Mouse (Mus musculus) C2C12 (cell line): Measurements from ENCODE around the gene Cd151. TPM values are rescaled to one million over a fixed set of nuclear protein-coding genes. Genes with fewer than 3 reads are reported as not detected.

Experiments
- H3K27me3 ChIP-seq: one replicate; pipeline ENCODE4 v1.6.1; 2011; ENCODE audit not compliant: control insufficient read depth, insufficient read depth, insufficient read length
- H3K36me3 ChIP-seq: one replicate; pipeline ENCODE4 v1.6.1; 2011; ENCODE audit not compliant: control insufficient read depth, insufficient read depth
- H3K4me3 ChIP-seq: one replicate; pipeline ENCODE4 v1.5.1; 2011; ENCODE audit warnings: mild to moderate bottlenecking, control low read depth; ENCODE audit not compliant: poor library complexity, insufficient read depth, severe bottlenecking
- H3K79me2 ChIP-seq: one replicate; pipeline ENCODE4 v1.6.1; 2011; ENCODE audit not compliant: control insufficient read depth, insufficient read depth
- H3K79me3 ChIP-seq: one replicate; pipeline ENCODE4 v1.6.1; 2011; ENCODE audit warnings: low read depth, control low read depth
- H3ac ChIP-seq: one replicate; pipeline ENCODE3; 2011; ENCODE audit warnings: low read depth; ENCODE audit not compliant: control insufficient read depth, insufficient read length
- CEBPB ChIP-seq: IDR thresholded peaks from one replicate; pipeline ENCODE4 v1.6.1; 2011; ENCODE audit warnings: low read depth, mild to moderate bottlenecking, control low read depth, moderate library complexity
- CTCF ChIP-seq: IDR thresholded peaks from one replicate; pipeline ENCODE4 v1.5.1; 2011; ENCODE audit not compliant: control insufficient read depth, insufficient read depth, insufficient read length
- FOSL1 ChIP-seq: IDR thresholded peaks from one replicate; pipeline ENCODE4 v1.8.0; 2011; ENCODE audit warnings: mild to moderate bottlenecking, low read length; ENCODE audit not compliant: poor library complexity, insufficient read depth, severe bottlenecking
- MAX ChIP-seq: IDR thresholded peaks from one replicate; pipeline ENCODE4 v1.6.1; 2011; ENCODE audit warnings: mild to moderate bottlenecking, control low read depth
- MYOD1 ChIP-seq: IDR thresholded peaks from one replicate; pipeline ENCODE4 v1.6.1; 2011; ENCODE audit warnings: low read depth; ENCODE audit not compliant: control insufficient read depth, insufficient read length
- MYOG ChIP-seq: IDR thresholded peaks from one replicate; pipeline ENCODE4 v1.6.1; 2011; ENCODE audit not compliant: control insufficient read depth, insufficient read length; ENCODE audit errors: extremely low read depth
- USF1 ChIP-seq: IDR thresholded peaks from one replicate; pipeline ENCODE4 v1.6.1; 2011; ENCODE audit warnings: low read depth, mild to moderate bottlenecking, control low read depth, moderate library complexity
- polyA plus RNA-seq: library from polyadenylated mRNA; unstranded; fragments of >200 nt; fragmentation: generic; extraction: Trizol; gene quantifications from one replicate; pipeline ENCODE4 v1.2.1, GENCODE M21; 2012; ENCODE audit warnings: missing spikeins

The Cd151 gene
- polyA plus RNA-seq, 1 experiment: 334 TPM

DNA sequence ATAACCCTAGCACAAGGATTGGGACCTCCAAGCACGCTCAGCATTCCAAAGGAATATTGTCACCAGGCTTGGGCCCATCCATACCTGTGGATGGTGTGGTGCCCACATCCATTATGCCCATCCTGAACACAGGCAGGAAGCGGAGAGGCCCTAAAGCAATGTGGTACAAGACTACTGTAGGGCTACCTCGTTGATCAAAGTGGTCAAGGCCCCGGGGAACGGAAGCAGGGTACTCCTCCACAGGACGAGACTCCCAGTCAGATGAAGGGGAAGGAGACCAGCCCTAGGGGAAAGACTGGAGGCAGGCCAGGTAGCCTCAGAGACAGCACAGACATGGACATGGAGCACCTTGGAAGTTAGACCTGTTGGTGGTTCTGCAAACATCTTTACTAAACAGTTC is 5.6 kb downstream of the Cd151 start:
- Histone ChIP-seq H3K79me2 (peaks cover 92% of the 10 kb centered on the region), H3K27me3 (no peaks in the 10 kb centered on the region), H3ac (no peak overlapping the region), H3K36me3 (peaks cover 33% of the 10 kb centered on the region), H3K4me3 (no peak overlapping the region), H3K79me3 (peaks cover 52% of the 10 kb centered on the region)
- no peak for TF ChIP-seq MYOD1
- no peak for TF ChIP-seq USF1
- no peak for TF ChIP-seq MAX
- no peak for TF ChIP-seq MYOG
- no peak for TF ChIP-seq FOSL1
- no peak for TF ChIP-seq CTCF

DNA sequence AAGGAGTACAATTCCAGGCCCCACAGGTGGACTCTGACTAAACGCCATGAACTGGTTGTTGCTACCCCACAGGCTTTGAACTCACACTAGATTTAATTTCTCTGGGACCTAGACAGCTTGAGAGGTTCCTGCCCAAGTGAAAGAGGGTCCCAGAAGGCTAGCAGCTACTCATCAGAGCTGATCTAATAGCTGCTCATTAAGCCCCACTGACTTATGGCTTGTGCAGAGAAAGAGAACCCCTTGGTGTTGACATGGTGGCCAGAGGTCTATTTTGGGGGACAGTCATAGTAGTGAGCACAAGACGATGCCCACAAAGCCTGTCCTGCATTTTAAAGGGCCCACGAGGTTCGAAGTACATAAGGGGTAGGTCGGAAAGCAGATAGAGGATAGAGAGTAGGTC is 7.0 kb downstream of the Cd151 start:
- H3ac ChIP-seq: peak overlapping the region; percentile 87
- peaks cover 58% of the 10 kb centered on the region for H3K79me3 ChIP-seq
- H3K79me2 ChIP-seq: peaks cover 94% of the 10 kb centered on the region
- H3K4me3 ChIP-seq: peak overlapping the region; percentile 76
- H3K27me3 ChIP-seq: no peaks in the 10 kb centered on the region
- peaks cover 33% of the 10 kb centered on the region for H3K36me3 ChIP-seq
- TF ChIP-seq CEBPB (no peak), MYOD1 (no peak), CTCF (no peak), MAX (no peak), USF1 (no peak), MYOG (no peak), FOSL1 (no peak)

DNA sequence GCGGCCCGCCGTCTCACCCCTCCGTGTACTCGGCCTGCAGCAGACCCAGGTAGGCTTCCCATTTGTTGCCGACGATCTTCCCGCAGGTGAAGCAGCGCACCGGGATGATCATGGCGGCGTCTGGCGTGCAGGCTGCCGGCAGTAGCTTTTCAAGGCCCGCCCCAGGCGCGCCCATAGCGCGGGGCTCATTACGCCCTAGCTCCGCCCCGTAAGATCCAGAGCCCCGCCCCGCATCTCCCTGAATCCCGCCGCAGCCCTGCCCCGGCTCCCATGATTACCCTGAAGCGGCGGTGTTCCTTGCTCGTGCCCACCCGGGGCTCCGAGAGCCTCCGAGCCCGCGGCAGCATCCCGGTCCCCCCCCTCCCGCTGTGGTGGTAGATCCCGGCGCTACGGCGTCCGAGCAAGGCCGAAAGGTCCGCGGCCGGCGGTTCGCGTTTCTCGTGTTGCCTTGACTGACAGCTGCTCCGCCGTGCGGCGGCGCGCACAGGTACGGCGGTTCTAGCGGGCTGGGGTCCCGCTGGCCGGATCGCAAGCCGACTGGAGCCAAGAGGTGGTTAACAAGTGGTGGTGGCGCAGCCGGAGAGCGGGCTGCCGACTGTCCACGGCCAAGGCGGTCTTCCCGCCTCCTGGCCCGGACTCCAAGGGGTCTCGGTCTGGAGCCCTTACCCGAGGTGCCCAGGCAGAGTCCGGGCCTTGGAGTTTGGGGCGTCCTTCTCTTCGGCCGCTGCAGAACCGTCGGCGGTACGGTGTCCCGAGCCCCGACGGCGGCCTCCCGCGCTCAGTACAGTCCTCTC is 8.0 kb downstream of the Cd151 start, which contains the start of the genes Polr2l and Tspan4:
Gene Polr2l (minus strand): TSS at position 122 of the 794 bp plus-strand sequence.
Gene Tspan4 (plus strand): TSS at position 230 of the 794 bp plus-strand sequence.
- peaks cover 58% of the 10 kb centered on the region for H3K79me3 ChIP-seq
- no peak for TF ChIP-seq MAX
- no peak for TF ChIP-seq CEBPB
- no peak for TF ChIP-seq USF1
- no peak for TF ChIP-seq FOSL1
- no peak for TF ChIP-seq MYOD1
- no peak for TF ChIP-seq CTCF
- TF ChIP-seq MYOG: no peak
- H3K79me2 ChIP-seq: peaks cover 94% of the 10 kb centered on the region
- H3K4me3 ChIP-seq: peak within 1 kb of the TSS; percentile 76
- H3ac ChIP-seq: peak within 1 kb of the TSS; percentile 87
- peaks cover 27% of the 10 kb centered on the region for H3K36me3 ChIP-seq
- no peaks in the 10 kb centered on the region for H3K27me3 ChIP-seq

DNA sequence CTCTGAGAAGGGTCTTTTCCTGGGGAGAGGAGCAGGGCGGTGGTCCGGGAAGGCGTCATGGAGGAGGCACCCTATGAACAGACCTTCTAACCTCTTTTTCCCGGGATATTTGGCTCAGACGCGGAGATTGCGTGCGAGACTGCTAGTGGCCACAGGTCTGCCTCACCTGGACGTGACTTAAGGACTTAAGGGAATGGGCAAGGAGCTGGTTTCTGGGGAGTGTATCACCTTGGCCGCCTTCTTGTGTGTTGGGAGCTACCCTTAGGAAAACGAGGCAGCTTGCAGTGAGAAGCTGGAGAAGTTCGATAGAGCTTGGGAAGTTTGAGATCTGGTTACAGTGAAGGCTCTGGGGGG is 8.6 kb downstream of the Cd151 start:
- Histone ChIP-seq H3K79me3 (peaks cover 60% of the 10 kb centered on the region), H3K27me3 (no peaks in the 10 kb centered on the region), H3K4me3 (peak overlapping the region; percentile 76), H3ac (peak overlapping the region; percentile 75), H3K36me3 (peaks cover 21% of the 10 kb centered on the region), H3K79me2 (peaks cover 94% of the 10 kb centered on the region)
- TF ChIP-seq USF1: no peak
- no peak for TF ChIP-seq CTCF
- no peak for TF ChIP-seq MYOG
- no peak for TF ChIP-seq FOSL1
- TF ChIP-seq MAX: no peak
- TF ChIP-seq MYOD1: no peak
- no peak for TF ChIP-seq CEBPB

DNA sequence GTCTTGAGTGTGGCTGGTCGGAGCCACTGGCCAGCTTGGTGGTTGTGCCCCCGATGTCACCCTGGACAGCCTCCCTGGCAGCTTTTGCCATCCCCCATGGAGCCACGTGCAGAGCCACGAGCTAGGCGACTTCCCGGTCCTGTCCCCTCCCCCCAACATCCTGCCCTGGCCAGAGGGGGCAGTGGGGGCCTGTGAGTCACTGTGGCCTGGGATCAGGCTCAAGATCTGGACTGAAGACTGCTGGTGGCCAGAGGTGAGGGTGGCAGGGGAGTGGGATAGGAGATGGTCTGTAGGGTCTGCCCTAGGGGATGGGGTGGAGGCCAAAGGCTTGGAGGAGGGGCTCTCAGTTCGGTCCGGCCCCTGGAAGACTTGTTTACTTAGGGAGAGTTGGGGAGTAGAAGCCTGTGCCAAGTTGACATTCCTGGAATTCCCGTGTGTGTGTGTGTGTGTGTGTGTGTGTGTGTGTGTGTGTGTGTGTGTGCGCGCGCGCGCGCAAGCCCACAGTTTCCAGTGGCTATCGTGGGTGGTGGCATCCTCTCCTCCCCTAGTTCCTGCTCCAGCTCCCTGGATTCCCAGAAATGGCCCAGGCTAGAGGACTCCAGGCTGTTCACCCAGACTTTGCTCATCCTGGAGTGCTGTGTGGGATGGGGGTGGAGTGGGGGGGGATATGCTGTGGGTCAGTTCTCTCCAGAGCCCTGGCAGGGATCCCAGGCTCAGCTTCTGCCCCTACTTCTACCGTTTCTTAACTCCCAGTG is 9.2 kb downstream of the Cd151 start:
- Histone ChIP-seq H3K79me2 (peaks cover 94% of the 10 kb centered on the region), H3ac (peak overlapping the region; percentile 75), H3K79me3 (peaks cover 61% of the 10 kb centered on the region), H3K27me3 (no peaks in the 10 kb centered on the region), H3K4me3 (peak overlapping the region; percentile 76), H3K36me3 (peaks cover 15% of the 10 kb centered on the region)
- peak; percentile 62 for TF ChIP-seq USF1
- no peak for TF ChIP-seq CTCF
- TF ChIP-seq MAX: peak; percentile 95
- no peak for TF ChIP-seq MYOG
- TF ChIP-seq FOSL1: no peak

DNA sequence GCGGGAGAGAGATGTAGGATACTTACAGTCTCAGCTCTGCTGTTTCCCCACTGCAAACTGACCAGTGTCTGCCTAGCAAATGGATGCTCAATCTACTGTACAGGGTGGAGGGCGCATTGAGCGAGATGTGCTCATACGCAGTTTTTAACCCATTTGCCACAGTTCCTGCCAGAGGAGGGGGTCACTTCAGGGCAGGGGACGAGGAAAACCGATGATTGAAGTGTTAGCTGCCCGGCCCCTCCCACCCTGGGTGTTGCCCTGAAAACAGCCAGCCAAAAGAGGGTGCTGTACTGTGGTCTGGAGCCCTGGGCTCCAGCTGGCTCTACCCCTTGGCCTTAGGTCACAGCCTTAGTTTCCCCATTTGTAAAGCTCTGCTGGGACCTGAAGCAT is 9.8 kb downstream of the Cd151 start:
- Histone ChIP-seq H3K79me2 (peaks cover 97% of the 10 kb centered on the region), H3K27me3 (no peaks in the 10 kb centered on the region), H3K79me3 (peaks cover 65% of the 10 kb centered on the region), H3K4me3 (peak overlapping the region; percentile 76), H3ac (peak overlapping the region; percentile 70), H3K36me3 (peaks cover 10% of the 10 kb centered on the region)
- TF ChIP-seq CTCF (no peak), USF1 (no peak), CEBPB (no peak), MYOG (no peak), MAX (no peak), MYOD1 (no peak), FOSL1 (no peak)
